Mouse (Mus musculus) cerebellum, adult (tissue): ENCODE data around the gene March1.

Experiments used
- ATAC-seq: cut with Nextera tagmentation; 2 replicates; pipeline ENCODE4 v1.9.2; 2017; ENCODE audit warnings: mild to moderate bottlenecking, moderate library complexity, mixed read lengths; ENCODE audit not compliant: insufficient number of reproducible peaks, low FRiP score, low TSS enrichment

March1 gene

DNA sequence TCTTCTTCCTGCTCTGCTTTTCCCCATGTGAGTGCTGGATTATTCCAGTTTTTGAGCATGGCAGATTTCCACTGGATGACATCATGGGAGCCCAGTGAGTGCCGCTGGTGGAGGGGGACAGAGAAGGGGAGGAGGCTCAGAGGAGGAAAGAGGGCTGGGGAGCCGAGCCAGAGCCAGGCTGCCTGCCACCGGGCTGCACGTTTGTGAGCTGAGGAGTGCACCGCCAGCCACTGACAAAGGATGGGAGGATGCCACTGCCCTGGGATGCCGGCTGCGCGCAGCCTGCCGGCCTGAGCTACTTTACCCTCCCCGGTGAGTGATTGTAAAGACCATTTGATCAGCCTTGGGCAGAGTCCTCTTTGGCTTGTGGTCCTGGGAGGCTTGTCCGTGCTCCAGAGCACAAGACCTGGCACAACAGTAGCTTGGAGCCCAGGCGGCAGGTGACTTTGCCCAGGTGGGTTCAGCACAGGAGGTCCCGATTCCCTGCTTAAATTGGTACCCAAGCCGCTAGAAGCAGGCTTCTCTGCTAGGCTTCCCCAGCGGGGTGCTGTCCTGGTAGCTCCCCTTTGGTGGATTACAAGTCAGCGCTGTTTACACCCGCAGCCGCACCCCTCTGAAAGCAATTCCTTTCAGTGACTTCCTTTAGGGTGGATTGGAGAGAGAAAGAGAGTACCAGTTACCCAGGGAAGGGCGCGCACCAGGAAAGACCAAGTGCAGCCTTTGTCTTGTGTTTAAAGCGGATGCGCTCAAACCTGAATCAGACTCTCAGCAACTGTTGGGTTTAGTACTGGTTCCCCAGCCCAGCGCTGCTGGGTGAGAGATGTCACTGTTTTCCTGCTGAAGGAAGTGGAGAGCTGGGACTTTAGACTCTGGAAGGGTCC lies at the start of gene March1:
March1 (plus strand) TSS at position 30 of the 881 bp plus-strand sequence.
- ATAC-seq: peak; percentile 45

DNA sequence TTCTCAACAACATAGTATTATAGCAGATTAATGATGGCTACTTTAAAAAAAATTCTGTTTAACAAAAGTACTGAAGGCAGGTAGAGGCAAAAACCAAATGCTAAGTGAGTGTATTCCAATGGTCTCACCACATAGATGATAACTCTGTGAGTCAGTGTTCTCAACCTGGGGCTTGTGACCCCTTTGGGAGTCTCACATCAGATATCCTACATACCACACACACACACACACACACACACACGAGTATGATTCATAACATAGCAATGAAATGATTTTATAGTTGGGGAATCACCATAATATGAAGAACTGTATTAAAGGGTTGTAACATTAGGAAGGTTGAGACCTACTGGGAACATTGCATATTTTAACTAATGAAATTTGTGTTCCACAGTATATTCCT lies 30.8 kb upstream of the March1 start:
- ATAC-seq: no peak

DNA sequence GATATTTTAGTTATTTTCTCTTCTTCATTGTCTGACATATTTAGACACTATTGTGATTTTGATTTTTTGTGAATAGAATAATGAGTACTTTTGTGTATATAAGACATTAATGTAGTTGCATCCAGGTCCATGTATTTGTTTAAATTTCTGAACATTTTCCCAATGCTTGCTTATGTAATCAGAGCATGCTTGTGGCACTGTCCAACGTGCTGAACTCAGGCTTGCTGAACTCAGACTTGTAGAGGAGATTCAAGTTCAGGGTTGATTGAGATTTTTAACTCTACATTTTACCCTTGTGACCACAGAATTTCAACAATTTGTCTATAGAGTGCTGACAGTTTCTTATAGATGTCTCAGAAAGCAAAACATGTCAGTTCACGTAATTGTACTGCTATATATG lies 14.5 kb upstream of the March1 start:
- ATAC-seq: no peak

DNA sequence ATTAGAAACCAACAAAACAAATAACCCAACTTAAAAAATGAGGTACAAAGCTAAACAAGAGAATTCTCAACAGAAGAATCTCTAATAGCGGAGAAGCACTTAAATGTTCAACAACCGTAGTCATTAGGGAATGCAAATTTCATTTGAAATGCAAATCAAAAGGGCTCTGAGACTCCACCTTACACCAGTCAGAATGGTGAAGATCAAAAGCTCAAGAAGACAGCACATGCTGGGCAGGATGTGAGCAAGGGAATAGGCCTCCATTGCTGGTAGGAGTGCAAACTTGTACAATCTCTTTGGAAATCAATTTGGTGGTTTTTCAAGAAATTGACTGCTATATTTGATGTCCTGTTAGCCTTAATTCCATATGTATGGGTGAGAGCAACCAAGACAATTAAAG lies 8.2 kb upstream of the March1 start:
- ATAC-seq: no peak

DNA sequence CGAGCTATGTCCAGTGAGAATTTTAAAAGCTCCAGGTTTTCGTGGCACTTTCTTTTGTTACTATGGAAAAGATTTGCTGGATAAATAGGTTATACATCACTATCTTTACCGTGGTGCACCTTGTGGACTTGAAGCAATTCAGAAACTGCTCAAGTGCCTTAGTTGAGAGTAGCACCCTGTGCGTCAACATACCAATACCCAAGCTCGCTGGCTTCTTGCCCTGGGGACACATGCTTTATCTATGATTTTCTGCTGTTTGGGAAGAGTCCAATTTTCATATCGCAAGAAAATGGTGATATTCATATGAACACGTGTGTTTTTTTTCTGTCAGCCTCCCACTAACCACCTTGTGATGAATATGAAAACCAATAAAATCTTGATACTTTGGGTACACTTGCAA lies 1.3 kb downstream of the March1 start:
- ATAC-seq: no peak

DNA sequence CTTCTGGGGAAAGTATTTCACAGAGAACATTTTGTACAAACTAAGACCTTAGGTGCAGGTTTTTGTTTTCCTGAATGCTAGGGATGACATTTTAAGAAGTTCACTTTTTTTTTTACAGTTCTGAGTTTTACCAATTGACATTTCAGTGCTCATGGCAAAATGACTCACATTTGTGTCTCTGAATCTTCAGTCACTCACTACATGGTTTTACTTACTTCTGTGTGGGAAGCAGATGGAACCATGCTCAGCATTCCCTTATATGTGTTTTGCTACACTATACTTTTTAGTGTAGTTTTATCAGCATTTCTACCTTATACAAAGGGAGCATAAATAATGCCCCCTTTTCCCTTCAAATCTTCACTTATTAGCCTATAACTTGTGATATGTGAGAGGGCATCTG lies 27.2 kb downstream of the March1 start:
- no peak for ATAC-seq

DNA sequence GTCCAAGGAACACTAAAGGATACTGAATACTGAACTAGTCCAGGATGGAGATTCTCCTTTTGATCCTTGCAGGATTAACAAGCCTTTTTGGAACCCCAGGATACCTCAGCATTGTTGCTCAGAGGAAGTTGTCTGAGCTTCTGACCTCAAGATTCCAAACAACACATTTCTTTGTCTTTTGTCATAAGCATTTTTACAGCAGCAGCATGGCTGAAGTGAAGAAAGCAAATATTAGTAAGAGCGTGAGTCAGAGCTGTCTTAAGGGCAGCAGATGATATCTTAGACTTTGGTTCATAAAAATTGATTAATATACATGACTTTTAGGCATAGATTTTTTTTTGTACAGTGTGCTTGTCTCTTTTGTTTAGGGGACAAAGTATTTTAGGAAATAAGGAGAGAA lies 27.8 kb downstream of the March1 start:
- no peak for ATAC-seq

DNA sequence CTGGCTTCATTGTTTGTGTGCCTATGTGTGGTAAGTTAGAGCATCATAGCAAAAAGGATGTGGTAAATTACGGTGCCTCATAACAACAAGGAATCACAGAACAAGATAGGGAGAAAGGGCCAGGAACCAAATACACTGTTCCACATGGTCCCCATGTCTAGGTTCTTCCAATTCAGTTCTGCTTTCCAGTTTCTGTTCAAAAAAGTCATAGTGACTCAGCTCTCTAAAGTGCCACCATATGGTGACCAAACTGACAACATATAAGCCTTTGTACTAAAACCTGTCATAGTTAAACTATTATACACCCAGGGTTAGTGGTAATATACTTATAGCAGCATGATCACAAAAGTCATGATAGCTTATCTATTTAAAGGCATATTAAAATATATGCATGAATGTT lies 28.2 kb downstream of the March1 start:
- no peak for ATAC-seq

DNA sequence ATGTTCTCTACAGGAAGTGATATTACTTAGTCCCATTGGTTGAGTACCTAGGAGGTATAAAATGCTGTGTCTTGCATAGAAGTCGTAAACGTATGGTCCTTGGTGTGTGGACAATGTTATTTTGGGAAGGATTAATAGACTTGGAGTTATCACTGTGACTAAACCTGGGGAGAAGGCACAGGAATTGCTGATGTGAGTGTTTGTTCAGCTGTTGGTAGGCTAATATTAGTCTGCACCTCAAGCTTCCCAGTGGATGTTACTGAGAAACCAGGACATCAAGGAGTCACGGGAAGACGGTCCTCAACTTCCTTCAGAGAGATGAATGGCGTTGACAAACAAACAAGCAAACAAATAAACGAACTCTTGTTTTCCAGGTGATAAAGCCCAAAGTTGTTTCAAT lies 38.2 kb downstream of the March1 start:
- no peak for ATAC-seq

DNA sequence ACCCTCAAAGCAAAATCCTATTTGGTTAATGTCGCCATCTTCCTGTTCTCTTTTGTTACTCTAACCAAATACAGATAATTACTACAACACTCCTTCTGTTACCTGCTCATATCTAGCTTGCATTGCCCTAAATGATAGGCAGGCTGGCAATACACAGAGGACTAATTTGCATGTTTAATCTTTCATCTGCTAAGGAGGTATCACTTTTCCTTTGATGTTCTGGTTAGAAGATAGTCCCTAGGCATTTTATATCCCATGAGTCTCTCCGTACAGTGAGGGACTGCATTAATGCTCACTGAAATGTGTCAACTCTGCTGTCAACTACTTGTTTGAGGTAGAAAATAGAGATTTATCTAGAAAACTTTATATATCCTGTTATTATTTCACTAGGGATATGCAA lies 44.2 kb downstream of the March1 start:
- ATAC-seq: no peak

DNA sequence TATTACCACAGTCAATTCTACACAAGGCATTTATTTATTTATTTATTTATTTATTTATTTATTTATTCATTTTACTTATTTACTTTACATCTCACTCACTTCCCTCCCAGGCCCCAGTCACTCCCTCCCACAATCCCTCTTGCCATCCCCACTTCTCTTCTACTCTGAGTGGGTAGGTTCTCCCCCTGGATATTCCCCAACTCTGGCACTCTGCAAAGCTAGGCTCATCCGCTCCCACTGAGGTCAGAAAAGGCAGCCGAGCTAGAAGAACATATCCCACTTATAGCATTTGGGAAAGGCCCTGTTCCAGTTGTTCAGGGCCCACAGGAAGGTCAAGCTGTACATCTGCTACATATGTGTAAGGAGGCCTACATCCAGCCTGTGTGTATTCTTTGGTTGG lies 48.1 kb downstream of the March1 start:
- ATAC-seq: no peak

DNA sequence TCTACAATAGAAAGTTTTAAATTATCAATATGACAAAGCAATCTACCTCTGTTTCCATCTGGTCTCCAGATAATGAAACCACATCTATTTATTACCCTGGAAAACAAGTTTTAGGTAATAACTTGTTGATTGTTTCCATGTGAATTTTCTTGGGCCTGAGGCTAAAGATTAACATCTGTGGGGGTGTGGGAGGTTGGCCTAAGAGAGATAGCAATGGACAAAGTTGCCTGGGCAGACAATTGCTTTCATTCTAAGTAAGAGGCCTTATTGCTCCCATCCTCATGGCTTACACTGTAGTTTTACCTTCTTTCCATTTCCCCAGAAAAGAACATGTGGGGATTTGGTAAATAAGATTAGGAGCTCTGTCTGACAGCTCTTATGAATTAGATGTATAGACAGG lies 125.4 kb downstream of the March1 start:
- ATAC-seq: no peak

DNA sequence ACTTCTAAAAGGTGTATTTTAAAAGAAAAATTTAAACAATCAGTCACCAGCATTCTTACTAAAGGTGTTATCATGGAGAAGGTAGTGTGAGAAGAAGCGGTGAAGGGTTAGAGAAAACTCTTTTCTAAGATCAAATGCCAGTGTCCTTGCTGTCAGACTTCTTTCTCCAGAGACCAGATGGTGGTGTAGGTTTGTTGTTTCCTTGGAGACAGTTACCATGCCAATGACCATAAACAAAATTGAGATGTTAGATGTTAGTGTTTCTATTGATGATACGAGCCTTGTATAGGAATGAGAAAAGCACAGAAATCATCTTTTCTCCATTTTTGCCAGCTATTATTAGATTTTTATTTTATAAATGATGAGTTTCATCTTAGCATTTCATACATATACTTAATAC lies 158.1 kb downstream of the March1 start:
- no peak for ATAC-seq

DNA sequence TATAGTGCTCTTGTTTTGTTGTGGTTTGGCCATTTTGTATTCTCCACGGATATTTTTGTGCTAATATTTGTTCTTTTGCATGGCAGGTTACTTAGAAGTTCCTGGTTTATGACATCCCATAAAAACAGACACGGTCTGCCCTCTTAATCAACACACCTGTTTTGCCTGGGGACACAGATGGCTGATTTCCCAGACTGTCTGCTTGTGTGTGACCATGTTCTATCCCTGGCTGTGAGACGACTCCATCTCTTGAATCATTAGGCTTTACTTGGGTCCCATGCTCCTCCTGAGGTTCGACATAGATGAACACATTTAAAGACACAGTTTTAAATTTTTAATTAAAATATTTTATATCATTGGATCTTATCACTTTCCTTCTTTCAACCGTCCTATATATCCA lies 163.5 kb downstream of the March1 start:
- no peak for ATAC-seq

DNA sequence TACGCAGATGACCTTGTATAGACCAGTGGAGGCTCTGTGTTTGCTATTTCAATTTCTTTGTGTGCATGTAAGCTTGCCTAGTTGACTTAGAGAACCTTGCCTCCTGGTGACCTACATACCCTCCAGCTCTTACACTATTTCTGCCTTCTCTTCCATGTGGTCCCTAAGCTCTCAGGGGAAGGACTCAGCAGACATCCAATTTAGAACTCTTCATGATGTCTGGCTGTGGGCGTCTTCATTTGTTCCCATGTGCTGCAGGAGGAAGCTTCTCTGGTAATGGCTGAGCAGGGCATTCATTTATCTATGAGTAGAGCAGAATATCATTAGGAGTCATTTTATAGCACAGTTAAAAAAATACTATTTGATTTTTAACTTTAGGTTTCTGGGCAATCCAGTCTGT lies 195.3 kb downstream of the March1 start:
- no peak for ATAC-seq

DNA sequence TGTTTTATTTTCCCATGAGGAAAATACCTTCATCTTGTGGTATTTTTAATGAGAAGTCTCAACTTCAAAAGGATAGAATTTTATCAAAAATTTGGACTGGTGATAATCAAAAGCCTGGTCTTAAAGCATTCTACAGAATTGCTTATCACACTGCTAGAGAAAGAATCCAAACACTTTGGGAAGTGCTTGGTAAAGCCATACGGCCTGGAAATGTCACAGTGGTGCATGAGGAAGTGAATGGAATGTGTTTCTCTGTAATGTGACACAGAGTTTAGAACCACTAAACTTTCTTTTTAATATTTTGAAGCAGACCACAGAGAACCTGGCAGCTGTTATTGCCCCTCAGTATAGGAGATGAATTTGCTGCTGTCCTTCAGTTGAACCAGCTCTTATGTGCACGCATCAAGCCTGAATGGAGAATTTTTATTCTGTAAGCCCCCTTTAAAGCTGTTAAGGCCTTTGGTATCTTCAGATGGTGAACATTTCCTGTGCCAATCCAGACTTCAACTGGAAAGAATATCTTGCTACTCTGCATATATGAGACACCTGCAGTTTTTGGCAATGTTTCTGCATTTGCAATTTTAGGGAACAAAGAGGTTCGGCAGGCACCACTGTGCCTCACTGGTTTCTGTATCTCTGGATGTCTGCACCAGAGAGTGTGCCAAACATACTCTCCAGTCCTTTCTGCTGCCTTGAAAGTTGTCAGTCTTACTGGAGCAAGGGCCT lies 304.8 kb downstream of the March1 start:
- ATAC-seq: no peak

DNA sequence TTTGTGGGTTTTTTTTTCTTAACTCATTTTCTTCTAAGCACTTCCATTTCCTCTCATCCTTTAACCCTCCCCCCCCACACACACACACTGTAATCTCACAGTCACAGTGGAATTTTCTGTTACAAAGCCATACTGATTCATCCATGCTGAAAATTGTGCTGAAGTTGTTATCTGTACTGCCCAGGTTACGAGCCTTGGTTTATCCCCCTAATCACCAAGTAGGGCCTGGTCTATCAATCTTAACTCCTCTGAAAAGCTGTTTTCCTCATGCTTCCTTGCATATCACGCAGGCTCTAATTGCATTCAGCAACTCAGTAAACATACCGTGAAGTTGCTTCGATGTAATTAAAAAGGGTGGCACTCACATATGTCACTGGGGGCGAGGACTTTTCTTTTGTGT lies 339.2 kb downstream of the March1 start:
- ATAC-seq: no peak

DNA sequence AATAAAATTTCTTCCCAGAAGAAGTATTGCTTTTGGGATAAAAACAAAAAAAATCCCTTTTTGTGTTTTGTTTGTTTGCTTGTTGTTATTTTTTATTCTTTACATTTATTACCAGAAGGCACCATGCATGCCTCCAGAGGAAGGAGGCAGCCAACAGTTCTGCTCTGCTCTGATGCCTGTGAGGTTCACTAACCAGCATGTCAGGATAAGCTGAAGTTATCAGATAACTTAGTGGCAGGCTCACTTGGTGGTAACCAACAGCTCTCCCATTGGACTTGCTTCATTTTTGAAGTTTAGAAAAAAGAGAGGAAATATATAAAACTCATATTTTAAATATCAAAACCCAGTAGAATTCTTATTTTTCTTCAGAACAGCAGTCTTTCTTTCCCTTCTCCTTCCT lies 339.8 kb downstream of the March1 start:
- no peak for ATAC-seq

DNA sequence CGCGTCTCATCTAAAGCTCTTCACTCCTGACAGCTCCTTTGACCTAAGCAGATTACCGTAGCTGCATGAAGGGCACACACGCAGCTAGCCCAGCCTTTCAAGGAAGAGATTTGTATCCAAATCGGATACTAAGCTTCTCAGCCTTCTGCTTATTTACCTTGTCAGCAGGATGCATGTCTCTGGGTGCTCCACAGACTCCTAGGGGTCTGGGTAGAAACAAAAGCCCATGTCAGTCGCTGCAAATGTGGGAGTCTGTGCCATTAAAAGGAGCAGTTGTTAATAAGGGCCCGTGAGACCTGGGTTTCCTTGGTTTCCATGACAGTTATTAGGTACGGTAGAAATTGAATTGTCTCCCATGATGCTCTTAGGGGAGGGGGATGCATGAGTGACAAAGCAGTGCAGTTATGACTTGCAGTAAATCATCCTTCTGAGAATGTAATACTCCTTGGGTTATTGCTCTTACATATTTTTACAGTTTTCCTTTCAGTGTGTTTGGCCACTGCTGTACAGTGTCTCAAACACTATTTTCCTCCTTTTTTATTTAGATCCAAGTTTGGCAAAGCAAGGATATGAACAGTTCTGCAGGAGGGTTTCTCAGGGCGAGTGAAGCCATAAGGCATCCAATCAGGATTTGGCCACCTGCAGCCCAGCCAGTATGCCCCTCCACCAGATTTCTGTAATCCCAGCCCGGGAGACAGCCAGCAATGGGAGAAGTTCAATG lies 349.0 kb downstream of the March1 start:
- no peak for ATAC-seq

DNA sequence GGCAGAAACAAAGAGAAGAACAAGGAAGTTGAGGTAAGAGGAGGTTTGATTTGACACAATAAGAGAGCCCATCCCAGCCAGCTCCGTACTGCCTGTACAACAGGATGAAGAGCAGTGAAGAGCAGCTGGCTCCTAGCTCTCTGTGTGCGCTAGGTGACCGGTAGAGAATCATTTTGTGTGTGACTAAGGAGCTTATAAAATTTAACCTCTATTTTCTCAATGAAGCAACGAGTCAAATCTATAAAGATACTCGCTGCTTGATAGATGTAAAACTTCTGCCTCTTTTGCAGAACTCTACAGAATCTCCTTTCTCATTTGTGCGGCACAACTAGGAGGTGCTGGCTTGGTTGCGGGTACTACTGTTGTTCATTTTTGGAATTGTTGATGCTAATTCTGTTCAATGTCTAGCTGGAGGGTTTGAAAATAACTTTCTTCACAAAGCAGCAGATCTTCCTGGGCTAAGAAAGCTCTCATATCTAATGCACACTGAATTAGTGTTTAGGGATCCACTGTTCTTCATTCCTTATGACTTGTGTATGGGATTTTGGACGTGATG lies 349.6 kb downstream of the March1 start:
- no peak for ATAC-seq

DNA sequence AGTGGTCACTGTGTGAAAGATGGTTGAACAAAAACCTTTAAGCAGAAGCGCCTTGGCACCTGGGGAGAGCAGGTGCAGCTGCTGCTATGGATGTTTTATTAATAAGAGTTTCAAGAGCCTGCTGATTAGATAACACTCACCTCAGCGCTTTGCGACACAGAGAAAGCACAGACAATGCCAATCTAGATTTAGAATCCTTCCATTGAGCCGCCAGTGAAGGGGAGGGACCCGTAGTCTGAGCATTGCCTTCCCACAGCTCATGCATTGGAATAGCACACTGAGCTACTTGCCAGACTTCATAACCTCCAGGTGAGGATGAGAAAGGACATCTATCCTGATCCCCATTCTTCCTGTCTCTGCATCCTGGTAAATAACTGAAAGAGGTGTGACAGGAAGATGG lies 359.2 kb downstream of the March1 start:
- ATAC-seq: no peak
